Mouse (Mus musculus) CD4-positive, CD25-positive, alpha-beta regulatory T cell, adult 9 weeks (primary cell): ENCODE data around the gene Magi1. TPM values are rescaled to one million over a fixed set of nuclear protein-coding genes. Genes with fewer than 3 reads are reported as not detected.

Experiments
- polyA plus RNA-seq: library from polyadenylated mRNA; unstranded; fragments of 100-300 nt; shearing (Covaris generic); gene quantifications from one replicate; pipeline ENCODE4 v1.2.1, GENCODE M21; 2017

Gene Magi1
- polyA plus RNA-seq: 1.2 TPM

DNA sequence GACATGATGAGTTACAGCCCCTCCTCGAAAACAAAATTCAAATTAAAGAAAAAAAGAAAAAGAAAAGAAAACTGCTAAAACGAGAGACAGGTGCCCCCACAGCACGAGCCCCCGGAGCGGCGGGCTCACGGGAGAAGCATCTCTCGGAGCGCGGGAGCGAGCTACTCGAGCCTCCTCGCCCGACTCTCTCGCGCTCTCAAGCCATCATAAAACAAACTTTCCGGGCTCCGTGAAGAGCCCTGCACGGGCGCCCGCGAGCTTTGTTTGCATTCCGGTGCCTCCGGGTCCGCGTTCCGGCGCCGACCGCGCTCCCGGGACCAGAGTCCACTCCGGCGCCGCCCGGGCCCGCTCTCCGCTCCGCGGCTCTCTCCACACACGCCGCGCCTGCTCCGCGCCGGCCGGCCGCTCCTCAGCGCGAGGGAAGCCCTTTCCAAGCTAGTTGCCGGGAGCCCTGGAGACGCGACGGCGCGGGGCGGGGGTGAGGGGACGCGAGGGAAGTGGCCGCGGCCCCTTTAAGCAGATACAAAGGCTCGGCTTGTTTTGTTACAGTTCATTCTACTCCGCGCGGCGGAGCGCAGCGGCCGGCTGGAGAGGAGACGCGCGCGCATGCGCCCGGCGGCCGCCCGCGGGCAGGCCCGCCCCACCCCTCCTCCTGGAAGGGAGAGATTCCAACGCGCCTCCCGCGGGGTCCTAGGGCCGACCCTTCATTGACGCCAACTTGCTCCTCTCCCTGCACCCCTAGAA lies at the start of gene Magi1:
Gene Magi1 (minus strand): TSS at position 600 of the 744 bp plus-strand sequence.

Other genes starting within 250 kb of the Magi1 start
- 8.5 TPM for gene Slc25a26, start 216.4 kb upstream of the Magi1 start, polyA plus RNA-seq